Mouse (Mus musculus) midbrain, embryonic 11.5 days (tissue): Measurements from ENCODE around the gene Hcn3. TPM values are rescaled to one million over a fixed set of nuclear protein-coding genes. Genes with fewer than 3 reads are reported as not detected.

Experiments used
- ATAC-seq: fragments of 200-750 bp; cut with Nextera tagmentation; 2 replicates; pipeline ENCODE4 v1.8.0; 2017; ENCODE audit warnings: moderate TSS enrichment, moderate library complexity; ENCODE audit not compliant: low FRiP score
- DNase-seq: peaks from one replicate; pipeline ENCODE4 v3.0.0; 2015; ENCODE audit warnings: low spot score; ENCODE audit errors: missing footprints
- H3K27ac ChIP-seq: fragments of 300-500 bp; sonication (generic); 2 replicates; pipeline ENCODE4 v1.5.1; 2014; ENCODE audit warnings: low read depth, low read length
- H3K27me3 ChIP-seq: fragments of 300-500 bp; sonication (generic); 2 replicates; pipeline ENCODE4 v1.6.1; 2014; ENCODE audit warnings: mild to moderate bottlenecking, low read length, moderate library complexity, mixed read lengths; ENCODE audit not compliant: control insufficient read depth, insufficient read depth
- H3K36me3 ChIP-seq: fragments of 300-500 bp; sonication (generic); 2 replicates; pipeline ENCODE4 v1.6.1; 2014; ENCODE audit warnings: mild to moderate bottlenecking, low read length, moderate library complexity, mixed read lengths; ENCODE audit not compliant: control insufficient read depth, insufficient read depth
- H3K4me1 ChIP-seq: fragments of 300-500 bp; sonication (generic); 2 replicates; pipeline ENCODE4 v1.6.1; 2014; ENCODE audit warnings: low read length; ENCODE audit not compliant: control insufficient read depth, insufficient read depth
- H3K4me2 ChIP-seq: fragments of 300-500 bp; sonication (generic); 2 replicates; pipeline ENCODE4 v1.6.1; 2014; ENCODE audit warnings: mild to moderate bottlenecking, moderate library complexity
- H3K4me3 ChIP-seq: fragments of 300-500 bp; sonication (generic); 2 replicates; pipeline ENCODE4 v1.5.1; 2014; ENCODE audit warnings: low read depth, low read length
- H3K9ac ChIP-seq: fragments of 300-500 bp; sonication (generic); 2 replicates; pipeline ENCODE4 v1.6.1; 2014; ENCODE audit warnings: low read length
- H3K9me3 ChIP-seq: fragments of 300-500 bp; sonication (generic); 2 replicates; pipeline ENCODE4 v1.6.1; 2016; ENCODE audit warnings: low read length; ENCODE audit not compliant: control insufficient read depth
- WGBS: fragments of 180-500 bp; shearing (Covaris S2); extraction: QIAGEN DNeasy Blood & Tissue Kit; methylation state at CpG from one replicate; pipeline ENCODE4 v1.1.7; 2014; 5-methylcytosine and 5-hydroxymethylcytosine counted together
- polyA plus RNA-seq: library from polyadenylated mRNA; unstranded; fragments of >200 nt; fragmentation: Nextera tagmentation; extraction: Ambion mirVana; gene quantifications from 2 replicates; pipeline ENCODE4 v1.2.1, GENCODE M21; 2014

The Hcn3 gene
- polyA plus RNA-seq, 1 experiment from 2014 or later, result 4.5 TPM

- Histone ChIP-seq H3K27ac (no peak overlapping the region), H3K9me3 (no peaks in the 10 kb centered on the region), H3K4me1 (peaks cover 11% of the 10 kb centered on the region), H3K9ac (no peak overlapping the region), H3K4me2 (no peak overlapping the region), H3K4me3 (no peak overlapping the region), H3K27me3 (no peaks in the 10 kb centered on the region), H3K36me3 (no peaks in the 10 kb centered on the region)
- WGBS, result 78% methylated on average over 3 of the region's 3 CpGs
- ATAC-seq (no peak), DNase-seq (no peak)
These were observed 39.8 kb upstream of the Hcn3 start for GRCm38 (mm10) chr3:89199839-89200238.

- peak; percentile 96 for ATAC-seq
- Histone ChIP-seq H3K27ac (peak overlapping the region; percentile 76), H3K27me3 (no peaks in the 10 kb centered on the region), H3K4me2 (peak overlapping the region; percentile 50), H3K36me3 (no peaks in the 10 kb centered on the region), H3K9me3 (no peaks in the 10 kb centered on the region), H3K4me3 (peak overlapping the region; percentile 28), H3K9ac (peak overlapping the region; percentile 62), H3K4me1 (peaks cover 8% of the 10 kb centered on the region)
- WGBS, result 6% methylated on average over 33 of the region's 33 CpGs
- DNase-seq, result peak; percentile 99
These were observed 36.2 kb upstream of the Hcn3 start for GRCm38 (mm10) chr3:89195979-89196877.

GRCm38 (mm10) chr3:89193853-89194252 is 33.9 kb upstream of the Hcn3 start:
- Histone ChIP-seq H3K9me3 (no peaks in the 10 kb centered on the region), H3K4me2 (no peak overlapping the region), H3K27me3 (no peaks in the 10 kb centered on the region), H3K4me1 (peaks cover 8% of the 10 kb centered on the region), H3K9ac (no peak overlapping the region), H3K4me3 (no peak overlapping the region), H3K36me3 (no peaks in the 10 kb centered on the region), H3K27ac (no peak overlapping the region)
- no peak for DNase-seq
- WGBS, result 83% methylated on average over 2 of the region's 2 CpGs
- ATAC-seq, result no peak

- H3K27me3 ChIP-seq, result no peaks in the 10 kb centered on the region
- H3K36me3 ChIP-seq, result no peaks in the 10 kb centered on the region
- no peak overlapping the region for H3K9ac ChIP-seq
- WGBS, result 61% methylated on average over 1 of the region's 1 CpGs
- DNase-seq (no peak), ATAC-seq (no peak)
- H3K4me2 ChIP-seq, result no peak overlapping the region
- no peak overlapping the region for H3K4me3 ChIP-seq
- no peaks in the 10 kb centered on the region for H3K9me3 ChIP-seq
- no peak overlapping the region for H3K27ac ChIP-seq
- peaks cover 8% of the 10 kb centered on the region for H3K4me1 ChIP-seq
These were observed 33.4 kb upstream of the Hcn3 start for GRCm38 (mm10) chr3:89193351-89193750.

- ATAC-seq, result no peak
- no peaks in the 10 kb centered on the region for H3K27me3 ChIP-seq
- no peak overlapping the region for H3K4me3 ChIP-seq
- no peak for DNase-seq
- H3K9ac ChIP-seq, result no peak overlapping the region
- H3K4me2 ChIP-seq, result no peak overlapping the region
- no peak overlapping the region for H3K27ac ChIP-seq
- H3K36me3 ChIP-seq, result no peaks in the 10 kb centered on the region
- H3K4me1 ChIP-seq, result peaks cover 6% of the 10 kb centered on the region
- no peaks in the 10 kb centered on the region for H3K9me3 ChIP-seq
- WGBS, result 90% methylated on average over 8 of the region's 8 CpGs
These were observed 30.4 kb upstream of the Hcn3 start for GRCm38 (mm10) chr3:89190436-89190835.

GRCm38 (mm10) chr3:89188478-89188875 is 28.5 kb upstream of the Hcn3 start:
- Histone ChIP-seq H3K4me1 (peaks cover 20% of the 10 kb centered on the region), H3K27me3 (no peaks in the 10 kb centered on the region), H3K9me3 (no peaks in the 10 kb centered on the region), H3K27ac (no peak overlapping the region), H3K4me3 (no peak overlapping the region), H3K36me3 (no peaks in the 10 kb centered on the region), H3K9ac (no peak overlapping the region), H3K4me2 (no peak overlapping the region)
- WGBS, result 56% methylated on average over 12 of the region's 12 CpGs
- DNase-seq, result no peak
- ATAC-seq, result no peak

GRCm38 (mm10) chr3:89187690-89188477 is 27.9 kb upstream of the Hcn3 start:
- no peaks in the 10 kb centered on the region for H3K9me3 ChIP-seq
- H3K36me3 ChIP-seq, result no peaks in the 10 kb centered on the region
- DNase-seq, result no peak
- H3K27me3 ChIP-seq, result no peaks in the 10 kb centered on the region
- 56% methylated on average over 18 of the region's 18 CpGs for WGBS
- H3K27ac ChIP-seq, result no peak overlapping the region
- no peak overlapping the region for H3K9ac ChIP-seq
- ATAC-seq, result no peak
- no peak overlapping the region for H3K4me3 ChIP-seq
- H3K4me2 ChIP-seq, result no peak overlapping the region
- H3K4me1 ChIP-seq, result peaks cover 20% of the 10 kb centered on the region

- H3K4me1 ChIP-seq, result peaks cover 20% of the 10 kb centered on the region
- H3K4me3 ChIP-seq, result no peak overlapping the region
- H3K27me3 ChIP-seq, result no peaks in the 10 kb centered on the region
- 0 out of 2 replicates have a peak overlapping the region, but pooled peaks have one; percentile 10 for H3K9ac ChIP-seq
- H3K9me3 ChIP-seq, result no peaks in the 10 kb centered on the region
- no peaks in the 10 kb centered on the region for H3K36me3 ChIP-seq
- DNase-seq (no peak), ATAC-seq (no peak)
- WGBS, result 26% methylated on average over 23 of the region's 23 CpGs
- H3K27ac ChIP-seq, result no peak overlapping the region
- no peak overlapping the region for H3K4me2 ChIP-seq
These were observed 27.2 kb upstream of the Hcn3 start for GRCm38 (mm10) chr3:89187197-89187596.

GRCm38 (mm10) chr3:89183959-89184315 is 23.9 kb upstream of the Hcn3 start:
- ATAC-seq (no peak; the same call in 1 of the 2 replicates), DNase-seq (no peak)
- Histone ChIP-seq H3K36me3 (peaks cover 7% of the 10 kb centered on the region; the same call in 1 of the 2 replicates), H3K27me3 (no peaks in the 10 kb centered on the region), H3K9me3 (no peaks in the 10 kb centered on the region), H3K4me2 (peak overlapping the region; percentile 92), H3K4me3 (peak overlapping the region; percentile 48), H3K4me1 (peaks cover 20% of the 10 kb centered on the region), H3K9ac (peak overlapping the region; percentile 67), H3K27ac (peak overlapping the region; percentile 49; the same call in 1 of the 2 replicates)
- 85% methylated on average over 6 of the region's 6 CpGs for WGBS
